Mouse (Mus musculus) monocyte, adult 2 months (primary cell): ENCODE data around the gene Slc29a4.

Experiments
- DNase-seq, 2 experiments: peaks; one replicate each; pipeline ENCODE4 v3.0.0; 2022; ENCODE audit warnings: low spot score in 2 of 2, low read depth in 1 of 2

The Slc29a4 gene

DNA sequence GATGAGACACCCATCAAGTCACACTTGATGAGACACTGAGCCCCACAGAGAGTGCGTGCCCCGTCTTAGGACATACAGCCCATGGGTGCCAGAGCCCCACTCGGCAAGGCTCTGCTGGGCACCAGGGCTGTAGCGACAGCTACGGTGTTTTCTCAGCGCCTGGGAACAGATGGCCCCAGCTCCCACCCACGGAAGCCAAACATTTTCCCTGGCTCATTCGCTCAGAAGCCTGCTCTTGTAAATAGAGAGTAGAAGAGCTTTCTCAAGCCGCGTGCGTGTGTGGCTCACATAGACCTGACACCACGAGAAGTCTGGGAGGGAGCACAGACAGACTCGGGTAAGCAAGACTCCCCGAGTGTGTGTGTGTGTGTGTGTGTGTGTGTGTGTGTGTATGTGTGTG, at the start of gene Slc29a4:
Slc29a4 (plus strand) TSS at position 265 of the 400 bp plus-strand sequence.
- no peak for DNase-seq

GRCm38 (mm10) chr5:142648162-142648561, 44.1 kb upstream of the Slc29a4 start:
- DNase-seq = no peak

- DNase-seq = no peak
Measured at GRCm38 (mm10) chr5:142649460-142650050, 42.8 kb upstream of the Slc29a4 start.

DNA sequence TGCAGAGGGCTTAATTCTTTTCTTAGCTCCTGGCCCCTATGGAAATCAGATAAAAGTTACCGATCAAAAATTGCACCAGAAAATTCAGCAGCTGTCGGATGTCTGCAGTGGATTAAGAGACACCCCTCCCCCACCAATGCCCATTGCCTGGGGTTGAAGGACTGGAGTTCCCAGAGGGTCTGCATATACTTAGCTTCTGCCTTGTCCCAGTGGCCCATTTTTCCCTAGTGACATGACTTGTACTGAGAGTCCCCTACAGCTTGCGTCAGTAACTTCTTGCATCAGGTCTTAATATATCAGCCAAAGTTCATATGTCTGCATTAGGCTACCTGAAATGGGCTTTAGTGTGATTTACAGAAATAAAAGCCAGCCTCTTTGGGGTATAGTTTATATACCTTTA, 41.9 kb upstream of the Slc29a4 start:
- DNase-seq = no peak

DNA sequence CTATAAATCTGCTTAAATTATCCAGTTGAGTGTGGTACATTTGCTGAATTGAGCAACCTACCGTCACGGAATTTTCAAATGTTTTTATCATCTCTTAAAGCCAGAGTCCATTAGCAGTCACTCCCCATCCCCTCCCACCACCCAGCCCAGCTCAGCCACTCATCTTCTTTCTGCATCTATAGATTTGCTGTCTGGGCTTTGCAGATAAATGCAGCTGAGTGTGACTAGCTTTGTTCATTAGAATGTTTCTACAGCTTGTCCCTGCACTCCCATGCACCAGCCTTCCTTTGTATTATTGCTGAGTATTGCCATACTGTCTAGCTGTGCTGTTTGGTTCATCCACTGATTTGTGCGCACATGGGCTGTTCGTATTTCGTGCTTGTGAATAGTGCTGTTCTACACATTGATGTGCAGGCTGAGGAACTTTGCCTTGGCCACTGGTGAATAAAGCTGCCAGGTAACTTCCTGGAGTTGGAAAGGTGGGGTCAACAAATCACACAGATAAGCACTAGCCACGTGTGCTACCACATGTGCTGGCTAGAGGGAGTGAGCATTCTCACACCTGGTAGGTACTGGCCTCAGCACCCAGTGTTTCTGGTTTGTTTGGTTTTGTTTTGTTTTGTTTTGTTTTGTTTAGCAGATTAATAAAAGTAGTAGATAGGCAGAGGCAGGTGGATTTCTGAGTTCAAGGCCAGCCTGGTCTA, 41.4 kb upstream of the Slc29a4 start:
- no peak for DNase-seq

- no peak for DNase-seq
Measured at GRCm38 (mm10) chr5:142652266-142652665, 40.0 kb upstream of the Slc29a4 start.

- no peak for DNase-seq
Measured at GRCm38 (mm10) chr5:142660656-142661434, 31.5 kb upstream of the Slc29a4 start.

DNA sequence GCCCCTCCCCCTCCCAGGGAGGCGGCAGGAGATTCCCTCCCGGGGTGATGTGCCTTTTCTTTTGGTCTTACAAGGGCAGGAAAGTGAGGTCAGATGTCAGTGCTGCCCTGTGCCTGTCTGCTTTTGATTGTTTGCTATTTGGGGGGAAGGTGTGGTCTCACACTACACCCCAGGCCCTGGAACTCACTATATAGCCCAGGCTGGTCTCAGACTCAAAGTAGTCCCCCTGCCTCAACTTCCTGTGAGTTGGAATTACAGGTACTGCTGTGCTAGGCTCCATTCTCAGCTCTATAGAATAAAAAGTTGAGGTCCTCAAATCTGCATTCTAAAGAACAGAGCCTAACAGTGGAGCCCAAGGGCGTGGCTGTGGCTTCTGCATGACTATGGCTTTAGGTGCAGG, 24.4 kb upstream of the Slc29a4 start:
- no peak for DNase-seq

DNA sequence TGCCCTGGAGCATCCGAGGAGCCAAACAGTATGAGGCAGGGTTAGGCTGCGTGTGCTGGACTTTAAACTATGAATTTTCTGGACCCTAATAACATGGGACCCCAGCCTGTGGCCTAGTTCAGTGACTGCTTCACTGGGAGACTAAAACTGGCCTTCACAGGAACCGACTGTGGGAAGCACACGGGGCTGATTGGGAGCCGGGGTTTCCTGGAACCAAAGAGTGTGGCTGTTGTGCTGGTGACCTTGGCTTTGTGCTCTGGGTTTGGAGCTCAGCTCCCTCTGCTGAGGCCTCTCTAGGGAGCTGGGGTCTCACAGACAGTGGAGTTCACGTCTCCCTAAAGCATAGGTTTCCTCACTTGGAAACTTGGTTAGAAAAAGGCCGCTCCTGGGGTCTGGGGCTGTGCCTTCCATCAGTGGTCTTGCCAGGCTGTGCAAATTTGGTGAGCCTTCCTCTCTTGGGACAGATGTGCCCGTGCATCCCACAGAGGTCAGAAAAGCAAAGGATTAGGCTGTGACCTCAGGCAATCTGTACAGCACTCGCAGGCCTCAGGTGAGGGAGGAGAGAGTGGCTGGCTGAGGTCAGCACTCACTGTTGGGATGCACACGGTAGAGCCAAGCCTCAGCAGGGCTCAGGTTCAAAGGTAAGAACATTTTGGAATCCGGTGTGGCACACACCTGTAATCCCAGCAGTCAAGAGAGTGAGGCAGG, 23.6 kb upstream of the Slc29a4 start:
- DNase-seq = no peak

GRCm38 (mm10) chr5:142669726-142670125, 22.6 kb upstream of the Slc29a4 start:
- DNase-seq = no peak

DNA sequence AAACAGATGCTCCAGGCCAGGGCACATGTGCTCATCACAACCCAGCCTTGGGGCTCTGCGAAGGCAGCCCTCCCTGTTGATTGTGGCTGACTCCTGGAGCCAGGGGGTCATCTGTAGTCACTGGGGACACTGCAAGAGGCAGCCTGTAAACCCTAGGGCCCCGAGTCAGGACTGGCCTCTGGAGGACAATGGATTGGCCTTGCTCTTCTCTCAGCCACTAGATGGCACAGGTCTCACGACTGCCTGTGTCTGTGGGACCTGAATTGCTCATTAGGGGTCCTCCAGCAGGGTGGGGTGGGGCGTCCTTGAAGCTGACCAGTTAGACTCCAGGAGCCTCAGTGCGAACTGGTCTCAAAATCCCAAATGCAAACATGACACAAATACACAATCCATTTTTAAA, 19.2 kb upstream of the Slc29a4 start:
- DNase-seq = no peak

DNA sequence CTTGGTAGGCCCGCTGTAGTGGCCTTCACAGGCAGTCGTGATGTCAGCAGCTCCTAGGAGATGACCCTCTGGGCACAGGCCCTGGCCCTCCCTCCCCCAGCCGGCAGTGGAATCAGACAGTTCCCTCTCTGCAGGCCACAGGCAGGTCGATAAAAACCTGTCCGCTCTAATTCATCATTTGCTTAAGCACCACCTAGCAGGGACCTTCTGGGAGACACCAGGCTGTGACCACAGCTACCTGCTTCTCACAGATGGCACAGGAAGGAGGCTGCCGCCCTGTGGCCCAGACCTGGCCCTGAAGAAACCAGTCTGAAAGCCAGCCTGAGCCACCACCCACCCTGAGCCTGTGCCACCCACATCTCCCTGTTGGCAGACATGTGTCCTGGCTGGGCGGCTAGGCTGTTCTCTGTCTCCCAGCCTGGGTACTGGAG, 14.2 kb upstream of the Slc29a4 start:
- DNase-seq = no peak

- DNase-seq = no peak
Measured at GRCm38 (mm10) chr5:142679065-142679464, 13.2 kb upstream of the Slc29a4 start.

GRCm38 (mm10) chr5:142681911-142682310, 10.4 kb upstream of the Slc29a4 start:
- no peak for DNase-seq

DNA sequence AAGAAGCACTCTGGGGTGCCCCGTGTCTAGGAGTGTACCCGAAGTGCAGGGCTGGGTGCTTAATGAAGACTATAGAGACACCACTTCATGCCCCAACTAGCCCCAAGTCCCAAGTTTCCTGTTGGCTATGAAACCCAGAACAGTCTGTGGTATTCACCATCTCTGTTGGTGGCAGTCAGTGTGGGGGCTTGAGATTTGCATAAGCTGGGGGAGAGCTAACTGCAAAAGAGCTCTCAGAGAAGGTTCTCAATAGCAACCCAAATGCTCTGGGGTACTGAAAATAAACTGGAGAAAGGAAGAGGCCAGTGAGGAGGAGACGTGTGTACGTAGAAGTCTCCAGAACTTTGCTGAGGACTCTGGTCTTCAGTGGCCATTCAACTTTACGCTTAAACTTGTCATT, 9.8 kb upstream of the Slc29a4 start:
- DNase-seq = no peak

GRCm38 (mm10) chr5:142688866-142689265, 3.4 kb upstream of the Slc29a4 start:
- no peak for DNase-seq

- DNase-seq = no peak
Measured at GRCm38 (mm10) chr5:142690343-142690742, 2.0 kb upstream of the Slc29a4 start.

- DNase-seq = no peak
Measured at GRCm38 (mm10) chr5:142692971-142693737, 842 bp downstream of the Slc29a4 start.

GRCm38 (mm10) chr5:142693738-142694430, 1.6 kb downstream of the Slc29a4 start:
- no peak for DNase-seq
